Mouse (Mus musculus): Measurements from ENCODE around the gene Mphosph9.
"Not testable (repeated sequence)": the region's sequence is repeated elsewhere in the genome, so short reads cannot be mapped to it uniquely, and the experiment has no call there.

Mphosph9 gene

DNA sequence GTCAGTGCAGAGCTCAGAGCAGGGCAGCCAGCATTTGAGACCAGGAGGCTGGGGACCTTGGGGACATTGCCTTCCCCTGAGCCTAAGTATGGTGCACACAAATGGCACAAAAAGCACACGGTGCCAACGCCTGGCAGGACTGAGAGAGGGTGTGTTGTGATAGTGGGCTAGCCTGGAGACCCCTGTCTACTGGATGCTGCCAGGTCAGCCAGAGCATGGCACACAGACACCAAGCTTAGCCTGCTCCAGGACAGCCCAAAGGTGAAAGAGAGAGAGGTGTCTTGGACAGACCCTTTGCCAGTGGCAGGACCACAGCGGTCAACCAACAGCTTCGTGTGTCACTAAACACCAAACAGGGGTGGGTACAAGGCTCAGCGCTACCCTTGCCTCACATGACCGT is 93.0 kb downstream of the Mphosph9 start:
- DNase-seq (ENCODE audit: low spot score) = no peak

DNA sequence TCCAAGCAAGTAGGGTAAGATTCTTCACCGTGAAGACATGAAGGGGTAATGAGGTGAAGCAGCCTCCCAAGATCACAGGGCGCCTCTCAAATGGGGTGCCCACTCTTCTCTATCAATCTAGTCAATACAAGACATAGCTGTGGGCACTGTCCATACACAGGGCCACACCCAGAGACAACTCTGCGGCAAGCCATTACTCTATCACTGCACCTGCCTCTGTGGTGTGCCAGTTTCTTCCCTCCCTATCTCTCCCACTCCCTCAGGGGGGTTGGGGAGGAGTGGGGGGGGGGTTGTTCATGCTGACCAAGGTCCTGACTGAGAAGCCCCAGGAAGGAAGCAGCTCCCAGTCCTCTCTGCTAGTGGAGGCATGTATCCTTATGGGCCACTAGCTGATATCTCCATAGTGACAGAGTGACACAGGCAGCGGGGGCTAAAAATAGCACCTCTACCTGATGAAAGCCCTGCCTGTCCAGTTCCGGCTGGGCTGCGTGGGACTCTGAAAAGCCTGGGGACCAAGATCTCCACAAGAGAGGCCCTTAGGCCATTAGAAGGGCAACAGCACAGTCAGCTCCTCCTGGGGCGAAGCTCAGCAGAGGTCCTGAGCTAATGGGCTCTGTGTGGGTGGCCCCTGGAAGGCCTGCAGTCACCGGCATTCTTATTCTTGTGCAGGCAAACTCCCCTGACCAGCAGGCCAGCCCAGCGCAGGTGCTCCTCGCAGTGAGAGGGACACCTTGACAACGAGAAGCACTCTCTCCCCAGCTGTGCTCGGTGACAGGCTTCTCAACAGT is 93.7 kb downstream of the Mphosph9 start:
- DNase-seq (ENCODE audit: low spot score) = no peak

DNA sequence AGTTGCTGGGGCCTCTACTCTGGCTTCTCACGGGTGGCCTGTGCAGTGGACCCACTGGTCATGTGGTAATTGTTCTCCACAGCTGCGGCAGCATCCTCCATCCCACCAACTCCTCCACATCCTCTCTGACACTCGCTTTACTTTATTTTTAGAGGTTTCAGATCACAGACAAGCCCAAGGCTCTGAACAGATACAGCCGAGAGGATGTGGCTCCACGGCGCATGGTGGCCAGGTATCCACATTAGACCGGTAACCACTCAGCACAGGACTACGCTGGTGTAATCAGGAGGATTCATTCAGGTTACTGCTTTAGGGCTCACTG is 94.7 kb downstream of the Mphosph9 start:
- DNase-seq (ENCODE audit: low spot score) = no peak

DNA sequence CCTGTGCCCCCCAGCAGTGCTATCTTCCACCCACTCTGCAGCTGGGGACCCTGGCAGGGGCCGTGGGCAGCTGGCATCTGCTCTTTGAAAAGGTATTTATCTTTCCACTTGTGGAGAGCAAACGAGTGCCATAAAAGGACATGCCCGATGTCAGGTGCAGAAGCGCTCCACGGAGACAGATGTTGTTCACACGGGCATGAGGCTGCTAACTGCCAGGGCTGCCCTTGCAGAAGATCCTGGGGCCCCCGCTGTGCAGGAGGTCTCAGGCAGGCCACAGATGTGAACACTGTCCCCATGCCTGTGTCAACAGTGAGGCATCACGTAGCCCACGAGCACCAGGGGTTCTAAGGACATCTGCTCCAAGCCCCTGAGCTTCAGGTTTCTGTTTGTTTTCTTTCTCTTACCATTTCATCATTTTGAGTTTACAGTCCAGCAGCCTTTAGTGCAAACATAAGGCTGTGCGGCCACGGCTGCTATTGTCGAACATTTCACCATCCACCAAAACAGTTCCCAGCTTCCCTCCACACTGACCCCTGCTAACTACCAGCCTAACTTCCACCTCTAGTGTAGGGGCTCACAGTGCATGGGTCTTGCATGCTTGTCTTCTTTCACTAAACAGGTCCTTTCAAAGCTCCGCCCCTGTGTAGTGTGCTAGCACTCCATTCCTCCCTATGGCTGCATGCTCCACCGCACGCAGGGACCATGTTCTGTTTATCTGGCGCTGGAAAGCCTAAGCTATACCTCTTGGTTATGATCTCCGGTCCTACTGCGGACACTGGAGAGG is 95.2 kb downstream of the Mphosph9 start:
- DNase-seq (ENCODE audit: low spot score) = no peak

DNA sequence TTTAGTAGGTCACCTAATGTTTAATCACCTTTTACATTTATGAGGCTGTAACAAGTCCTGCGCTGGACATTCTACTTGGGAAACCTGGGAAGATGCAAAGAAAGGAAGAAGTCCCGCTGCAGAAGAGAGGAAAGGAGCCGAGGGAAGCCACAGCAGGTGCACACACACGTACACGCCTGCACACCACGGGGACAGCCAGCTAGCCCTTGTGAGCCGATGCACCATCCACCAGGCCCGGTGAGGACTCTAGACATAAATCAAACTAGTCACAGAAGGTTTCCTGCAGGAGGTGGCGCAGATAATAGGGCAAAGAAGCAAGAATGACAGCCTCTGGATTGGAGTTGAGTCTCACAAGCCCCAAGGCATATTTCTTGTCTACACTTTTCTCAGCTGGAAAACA is 97.3 kb downstream of the Mphosph9 start:
- DNase-seq (ENCODE audit: low spot score) = no peak

DNA sequence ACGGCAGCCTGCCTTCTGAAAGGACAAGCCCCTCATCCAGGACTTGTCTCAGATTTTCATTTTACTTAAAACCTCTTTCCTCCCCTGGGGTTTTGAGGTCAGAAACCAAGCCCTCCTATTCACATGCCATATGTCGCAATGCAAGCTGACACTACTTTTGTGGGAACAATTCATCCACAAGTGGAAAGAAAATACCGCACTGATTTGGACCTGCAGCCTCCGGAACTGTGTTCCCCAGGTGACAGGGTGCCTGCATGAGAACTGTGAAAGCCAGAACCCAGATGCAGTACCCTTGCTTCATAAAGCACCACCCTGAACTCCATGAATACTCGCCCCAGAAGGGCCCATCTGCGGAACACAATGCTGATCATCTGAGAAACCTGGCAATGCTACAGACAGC is 100.6 kb downstream of the Mphosph9 start:
- no peak for DNase-seq (ENCODE audit: low spot score)

DNA sequence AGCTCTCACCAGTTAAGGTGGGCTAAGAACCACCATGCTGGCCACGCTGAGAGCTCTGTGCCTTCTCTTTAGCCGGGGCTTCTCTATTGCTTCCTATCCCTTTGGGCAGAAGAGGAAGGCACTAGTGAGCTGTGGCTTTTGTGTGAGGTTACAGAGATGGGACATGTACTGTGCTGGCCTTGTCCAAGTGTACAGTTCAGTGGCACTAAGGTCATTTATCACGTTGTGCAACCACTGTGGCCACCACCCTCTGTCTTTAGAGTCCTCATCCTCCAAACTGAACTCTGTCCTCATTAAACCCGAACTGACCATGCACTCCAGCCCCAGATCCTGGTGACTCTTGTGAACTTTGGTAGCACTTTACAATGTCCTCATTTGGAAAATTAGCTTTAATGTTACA is 101.3 kb downstream of the Mphosph9 start:
- DNase-seq (ENCODE audit: low spot score) = no peak

DNA sequence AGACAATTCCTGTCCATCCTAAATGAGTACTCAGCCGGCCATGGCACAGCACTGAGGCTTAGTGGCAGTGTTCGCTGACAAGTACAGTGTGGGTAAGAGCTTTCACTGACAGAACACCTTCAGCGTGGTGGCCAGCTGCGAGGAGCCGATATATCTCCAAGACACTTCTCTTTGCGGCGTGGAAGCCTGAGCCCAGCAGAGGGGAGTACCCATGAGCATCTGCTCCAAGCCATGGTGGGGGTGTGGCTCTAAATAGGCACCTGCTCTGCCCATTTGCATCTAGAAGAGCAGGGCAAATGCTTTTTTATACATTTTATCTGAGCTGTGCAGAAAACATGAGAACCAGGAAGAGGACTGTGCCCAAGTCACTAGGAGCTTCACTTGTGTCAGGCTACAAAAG is 101.9 kb downstream of the Mphosph9 start:
- no peak for DNase-seq (ENCODE audit: low spot score)

DNA sequence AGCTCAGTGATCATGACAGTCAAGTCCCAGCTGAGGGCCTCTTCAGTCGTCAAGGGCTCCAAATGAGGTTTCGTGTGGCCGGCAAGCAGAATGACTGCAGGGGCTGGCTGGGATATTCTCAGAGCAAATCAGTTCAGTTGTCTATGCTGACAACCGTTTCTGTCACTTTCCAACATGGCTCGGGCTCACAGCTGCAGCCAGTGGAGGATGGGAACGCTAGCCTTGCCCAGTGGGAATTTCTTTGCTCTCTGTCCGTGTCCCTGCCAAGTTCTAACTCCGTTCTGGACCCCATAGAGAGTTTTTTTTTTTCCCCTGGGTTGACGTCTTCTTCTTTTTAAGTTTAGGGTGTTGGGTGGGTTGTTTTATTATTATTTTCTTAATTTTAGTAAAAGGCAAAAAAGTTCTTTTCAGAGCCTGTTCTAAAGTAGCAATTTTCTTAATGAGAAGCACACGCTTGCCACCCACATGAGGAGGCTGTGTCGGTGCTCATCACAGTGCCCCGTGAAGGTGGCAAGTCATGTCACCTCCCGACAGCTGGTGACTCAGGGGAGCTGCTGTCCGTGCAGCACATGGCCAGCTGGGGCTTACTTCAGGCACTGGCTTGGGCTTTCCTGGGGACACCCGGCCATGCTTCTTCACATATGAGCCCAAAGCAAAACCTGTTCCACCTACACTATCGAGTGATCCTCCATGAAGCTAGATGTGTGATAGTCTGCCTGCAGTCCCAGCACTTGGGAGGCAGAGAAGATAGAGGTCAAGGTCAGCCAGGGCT is 103.3 kb downstream of the Mphosph9 start:
- DNase-seq (ENCODE audit: low spot score) = no peak

DNA sequence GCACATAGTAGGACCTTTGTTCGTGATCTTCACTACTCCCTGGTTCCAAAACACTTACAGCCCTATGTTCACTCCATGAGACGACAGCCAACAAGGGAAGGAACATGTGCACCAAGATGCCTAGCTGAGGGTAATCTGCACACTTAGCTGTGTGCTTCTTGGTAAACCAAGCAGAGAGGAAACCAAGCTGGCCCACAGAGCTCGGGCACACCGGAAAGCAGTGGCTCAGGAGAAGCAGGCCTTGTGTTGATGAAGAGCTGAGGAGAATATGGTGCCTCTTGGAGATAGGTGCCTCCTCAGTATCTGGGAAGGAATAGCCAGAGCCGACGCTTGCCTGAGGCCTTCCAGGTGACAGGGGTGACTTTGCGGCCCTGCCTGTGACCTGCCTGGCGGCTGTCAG is 104.2 kb downstream of the Mphosph9 start:
- DNase-seq (ENCODE audit: low spot score) = no peak

DNA sequence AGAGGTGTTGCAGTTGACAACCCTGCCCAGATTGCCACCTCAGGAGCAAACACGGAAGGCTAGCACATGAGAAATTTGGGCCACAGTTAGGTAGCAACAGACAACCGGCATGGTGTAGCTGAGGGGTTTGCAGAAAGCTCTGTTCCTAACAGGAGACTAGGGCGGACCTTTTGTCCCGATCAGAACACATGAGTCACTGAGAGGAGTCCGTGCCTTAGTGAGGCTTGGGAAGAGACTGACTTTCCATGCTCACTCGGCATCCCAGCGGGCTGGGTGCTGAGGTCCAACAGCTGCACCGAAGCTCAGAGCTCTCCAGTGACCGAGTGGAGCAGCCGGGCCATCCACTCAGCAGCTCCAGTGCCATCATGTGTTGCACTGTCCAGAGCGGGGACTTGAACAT is 105.1 kb downstream of the Mphosph9 start:
- DNase-seq (ENCODE audit: low spot score) = no peak

DNA sequence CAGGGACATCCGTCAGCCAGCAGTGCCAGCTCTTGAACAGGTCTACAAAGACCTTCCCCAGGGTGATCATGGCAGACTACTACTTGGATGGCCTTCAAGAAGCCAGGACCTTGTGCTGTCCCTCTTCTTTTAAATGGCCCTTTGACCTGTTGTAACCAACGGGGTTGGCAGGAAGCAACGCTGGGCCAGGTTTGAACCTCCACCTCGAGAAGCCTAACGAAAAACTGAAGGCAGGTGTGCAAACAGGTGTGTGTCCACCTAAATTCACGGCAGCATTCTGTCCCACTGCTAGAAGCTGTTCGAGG is 106.1 kb downstream of the Mphosph9 start:
- DNase-seq (ENCODE audit: low spot score) = no peak

DNA sequence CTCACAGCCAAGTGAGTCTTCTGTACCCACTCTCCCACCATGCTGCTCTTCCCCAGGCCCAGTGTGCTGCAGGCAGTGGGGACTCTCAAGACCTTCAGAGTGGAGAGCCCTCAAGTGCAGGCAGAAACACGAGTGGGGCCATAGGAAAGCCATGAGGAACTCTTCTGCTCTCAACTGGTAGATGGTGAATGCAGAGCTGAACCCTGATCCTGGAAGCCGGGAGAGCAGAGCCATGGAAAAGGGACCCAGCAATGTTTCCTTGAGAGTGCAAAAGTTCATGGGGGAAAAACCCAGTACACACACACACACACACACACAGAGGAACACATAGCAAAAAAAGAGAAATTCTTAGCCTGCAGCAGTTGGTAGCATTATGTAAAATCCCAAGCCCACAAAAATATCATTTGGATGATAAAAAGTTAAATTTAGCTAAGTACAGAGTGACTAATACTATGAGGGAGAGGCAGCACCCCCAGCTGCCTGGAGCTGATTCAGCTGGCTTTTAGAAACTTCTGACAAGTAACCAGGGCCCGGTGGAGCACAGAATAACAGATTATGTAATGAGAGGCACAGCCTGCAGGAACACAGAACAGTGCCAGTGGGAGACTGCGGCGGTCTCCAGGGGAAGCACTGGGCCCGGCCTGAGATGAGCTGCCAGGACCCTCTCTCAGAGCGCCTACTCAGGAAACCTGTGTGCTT is 106.6 kb downstream of the Mphosph9 start:
- peak; percentile 80 for DNase-seq (ENCODE audit: low spot score)

DNA sequence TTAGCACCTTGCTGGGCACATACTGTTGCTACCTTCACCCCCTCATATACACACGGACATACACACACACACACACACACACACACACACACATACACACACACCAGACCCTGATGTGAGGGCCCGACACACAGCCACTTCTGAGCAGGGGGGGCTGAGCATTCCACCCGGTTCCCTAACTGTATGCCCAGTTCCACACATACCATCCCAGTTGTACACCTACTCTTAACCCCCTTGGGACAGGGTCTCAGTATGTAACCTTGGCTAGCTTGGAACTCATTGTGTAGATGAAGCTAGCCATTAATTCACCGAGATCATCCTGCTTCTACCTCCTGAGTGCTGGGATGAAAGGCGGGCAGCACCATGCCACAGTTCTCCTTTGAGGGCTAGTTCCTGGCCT is 107.2 kb downstream of the Mphosph9 start:
- no peak for DNase-seq (ENCODE audit: low spot score)

DNA sequence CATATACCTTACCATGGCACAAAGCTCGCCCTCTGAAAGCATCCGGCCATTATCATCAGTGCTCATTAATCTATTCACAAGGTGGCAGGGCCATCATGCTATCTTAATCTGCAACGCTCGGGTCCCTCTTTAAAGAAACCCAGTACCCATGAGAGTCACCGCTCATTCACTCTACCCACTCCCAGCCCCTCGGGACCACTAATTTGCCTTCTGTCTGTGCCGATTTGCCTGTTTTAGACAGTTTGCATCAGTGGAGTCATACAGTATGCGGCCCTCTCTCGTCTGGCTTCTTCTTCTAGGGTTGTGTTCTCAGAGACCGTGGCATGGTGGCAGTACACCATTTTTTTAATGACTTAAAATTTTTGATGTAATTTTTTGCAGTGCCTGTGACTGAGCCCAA is 108.3 kb downstream of the Mphosph9 start:
- no peak for DNase-seq (ENCODE audit: low spot score)

DNA sequence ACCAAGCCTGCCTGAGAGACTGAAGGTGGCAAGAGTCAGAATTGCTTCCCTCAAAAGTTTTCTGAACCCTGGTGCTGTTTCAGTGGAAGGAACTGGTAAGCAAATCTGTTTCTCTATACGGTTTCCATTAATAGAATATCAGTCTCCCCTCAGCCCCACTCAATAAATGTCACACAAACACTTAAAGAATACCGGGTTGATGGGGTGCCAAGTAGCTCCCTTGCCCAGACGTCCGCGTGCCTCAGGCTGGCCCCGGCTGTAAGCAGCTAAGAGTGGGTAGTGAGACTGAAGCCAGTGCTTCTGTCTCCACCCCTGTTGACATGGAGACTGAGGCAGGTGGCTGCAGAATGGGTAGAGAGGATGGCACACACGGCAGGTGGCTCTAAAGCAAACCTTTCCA is 108.8 kb downstream of the Mphosph9 start:
- no peak for DNase-seq (ENCODE audit: low spot score)

DNA sequence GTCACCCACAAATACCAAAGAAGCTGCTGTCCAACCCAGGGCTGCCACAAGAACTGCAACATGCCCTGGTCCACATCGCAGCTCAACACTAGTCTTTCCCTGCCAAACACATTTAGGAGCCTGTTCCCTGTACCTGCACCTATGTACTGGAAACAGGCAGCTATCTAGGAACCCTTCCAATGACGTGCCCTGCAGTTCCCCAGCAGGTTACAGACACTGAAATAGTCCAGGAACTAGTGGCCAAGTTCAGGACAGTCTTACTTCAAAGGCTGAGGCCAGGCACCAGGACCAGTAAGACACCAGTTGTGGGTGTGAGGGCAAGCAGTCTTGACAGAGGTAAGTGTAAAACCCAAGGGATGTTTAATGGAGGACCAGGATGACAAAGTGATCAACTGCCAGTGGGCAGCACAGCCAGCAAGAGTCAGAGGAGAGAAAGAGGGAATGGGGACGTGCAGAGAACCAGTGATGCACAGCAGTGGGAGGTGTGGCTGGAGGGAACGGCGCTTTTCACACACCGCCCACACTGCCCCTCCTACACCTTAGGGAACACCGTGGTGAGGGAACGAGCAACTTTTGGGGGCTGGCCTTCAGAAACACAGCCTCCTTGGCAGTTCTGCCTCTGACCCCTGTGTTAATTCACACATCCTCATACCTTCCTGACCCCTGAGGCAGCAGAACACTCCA is 110.1 kb downstream of the Mphosph9 start:
- DNase-seq (ENCODE audit: low spot score) = no peak

DNA sequence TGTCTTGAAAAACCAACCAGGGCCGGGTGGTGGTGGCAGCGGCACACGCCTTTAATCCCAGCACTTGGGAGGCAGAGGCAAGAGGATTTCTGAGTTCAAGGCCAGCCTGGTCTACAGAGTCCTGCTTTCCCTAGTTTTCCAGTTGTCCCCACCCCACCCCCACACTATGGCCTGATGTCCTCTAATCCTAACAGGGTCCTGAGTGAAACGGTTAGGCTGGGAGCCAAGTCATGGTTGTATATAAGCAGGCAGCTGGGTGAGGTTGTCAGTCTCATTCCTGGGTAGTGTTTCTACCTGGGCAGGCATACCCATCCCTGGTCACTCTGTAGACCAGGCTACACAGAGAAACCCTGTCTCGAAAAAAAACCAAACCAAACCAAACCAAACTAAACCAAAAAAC is 110.7 kb downstream of the Mphosph9 start:
- DNase-seq (ENCODE audit: low spot score) = not testable (repeated sequence)

DNA sequence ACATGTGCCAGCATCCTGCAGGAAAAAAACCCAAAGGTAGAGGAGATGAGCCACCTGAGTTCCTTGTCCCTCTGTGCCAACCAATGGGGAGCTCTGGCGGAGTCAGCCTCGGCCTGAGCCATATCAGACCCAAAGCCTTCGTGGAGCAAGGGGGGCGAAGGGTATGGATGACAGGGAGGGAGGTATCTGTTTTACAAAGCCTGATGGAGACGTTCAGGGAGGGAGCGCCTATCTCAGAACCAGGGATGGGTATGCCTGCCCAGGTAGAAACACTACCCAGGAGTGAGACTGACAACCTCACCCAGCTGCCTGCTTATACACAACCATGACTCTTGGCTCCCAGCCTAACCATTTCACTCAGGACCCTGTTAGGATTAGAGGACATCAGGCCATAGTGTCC is 111.4 kb downstream of the Mphosph9 start:
- DNase-seq (ENCODE audit: low spot score) = no peak

DNA sequence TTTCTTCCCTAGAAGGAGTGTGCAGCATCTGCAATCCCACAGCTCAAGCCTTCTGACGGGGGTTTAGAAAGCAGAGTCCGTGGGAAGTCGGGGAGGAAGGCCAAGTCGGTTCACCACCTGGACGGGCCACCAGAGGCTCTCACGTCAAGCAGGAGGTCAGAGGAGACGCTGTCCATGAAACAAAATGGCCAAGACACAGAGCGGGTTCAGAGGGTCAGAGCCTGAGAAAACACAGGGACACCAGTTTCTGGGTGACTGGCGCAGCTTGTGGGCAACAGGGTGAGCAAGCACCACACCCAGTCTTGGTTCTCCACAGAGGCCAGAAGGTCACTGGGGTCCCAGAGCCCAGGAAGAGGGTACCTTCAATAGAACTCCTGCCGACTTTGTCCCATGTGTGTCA is 112.1 kb downstream of the Mphosph9 start:
- DNase-seq (ENCODE audit: low spot score) = no peak

DNA sequence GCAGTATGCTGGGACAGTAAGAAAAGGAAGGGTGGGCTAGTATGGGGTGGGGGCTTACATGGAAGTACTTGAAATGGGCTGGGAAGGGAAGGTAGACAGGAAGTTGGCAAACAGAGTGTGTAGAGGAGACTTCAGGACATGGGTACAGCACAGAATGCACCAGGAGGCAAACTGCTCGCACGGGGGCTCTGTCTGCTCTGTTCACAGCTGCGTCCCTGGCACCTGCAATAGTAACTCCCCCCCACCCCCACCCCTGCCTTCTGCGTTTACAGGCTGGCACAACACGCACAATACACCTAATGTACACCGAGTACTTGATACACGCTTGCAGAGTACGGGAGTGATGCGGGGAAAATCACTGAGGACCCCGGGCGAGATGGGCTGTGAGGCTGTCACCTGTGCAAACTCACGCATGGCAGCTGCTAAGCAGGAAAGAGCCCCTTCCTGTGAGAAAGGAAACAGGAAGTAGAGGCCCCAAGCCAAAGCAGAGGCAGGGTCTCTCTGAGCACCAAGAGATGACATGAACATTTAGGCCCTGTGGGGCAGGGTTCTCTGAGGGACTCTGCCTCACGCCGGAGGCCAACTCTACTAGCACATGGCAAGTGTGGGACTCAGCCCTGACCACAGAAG is 113.1 kb downstream of the Mphosph9 start:
- DNase-seq (ENCODE audit: low spot score) = no peak

Measured in testis, postnatal 14 days (tissue).